Mouse (Mus musculus): ENCODE data around the gene D6Wsu163e.

D6Wsu163e gene

DNA sequence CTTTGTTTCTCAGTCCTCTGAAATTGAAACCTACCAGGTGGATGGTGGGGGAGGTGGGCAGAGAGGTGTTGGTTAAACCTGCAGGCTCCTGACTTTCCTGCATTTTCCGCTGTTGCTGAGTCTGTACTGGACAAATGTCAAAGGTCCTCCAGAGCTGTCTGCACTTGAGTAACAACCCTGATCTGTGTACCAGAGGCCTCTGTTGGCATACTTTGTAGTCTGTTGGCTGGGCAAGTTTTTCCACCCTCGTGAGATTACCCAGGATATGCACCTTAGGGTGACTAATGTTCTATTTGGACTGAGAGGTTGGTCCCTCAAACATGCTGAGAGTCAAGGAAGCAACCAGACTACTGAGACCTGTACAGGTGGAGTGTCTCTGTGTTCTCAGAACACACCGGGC, 66.8 kb downstream of the D6Wsu163e start:
- no peak for DNase-seq

GRCm38 (mm10) chr6:127010021-127010420, 70.3 kb downstream of the D6Wsu163e start:
- DNase-seq, result no peak

- DNase-seq, result no peak
Observed at GRCm38 (mm10) chr6:127011947-127012535, 72.3 kb downstream of the D6Wsu163e start.

- DNase-seq, result no peak
Observed at GRCm38 (mm10) chr6:127014906-127015770, 75.4 kb downstream of the D6Wsu163e start, which contains the start of gene Fgf6. Gene Fgf6 (plus strand): TSS chr6:127015586.

- DNase-seq, result no peak
Observed at GRCm38 (mm10) chr6:127019254-127019653, 79.5 kb downstream of the D6Wsu163e start.

DNA sequence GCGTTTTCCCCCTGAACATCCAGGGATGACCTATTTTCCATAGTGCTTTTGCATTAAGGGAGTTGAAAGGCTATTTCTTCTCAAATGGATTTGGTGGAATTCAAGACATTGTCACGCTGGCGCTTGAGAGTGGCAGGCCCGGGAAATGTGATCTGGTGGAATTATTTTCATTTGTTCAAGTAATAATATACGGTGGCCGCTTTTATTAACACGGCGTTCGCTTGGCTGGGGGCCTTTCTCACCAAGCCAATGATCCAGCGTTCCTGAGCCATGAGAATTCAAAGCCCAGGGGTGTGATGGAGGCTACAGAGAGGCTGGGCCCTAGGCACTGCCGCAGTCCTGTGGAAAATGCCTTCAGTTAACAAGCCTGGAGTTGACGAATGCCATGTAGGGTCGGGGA, 80.7 kb downstream of the D6Wsu163e start:
- no peak for DNase-seq

DNA sequence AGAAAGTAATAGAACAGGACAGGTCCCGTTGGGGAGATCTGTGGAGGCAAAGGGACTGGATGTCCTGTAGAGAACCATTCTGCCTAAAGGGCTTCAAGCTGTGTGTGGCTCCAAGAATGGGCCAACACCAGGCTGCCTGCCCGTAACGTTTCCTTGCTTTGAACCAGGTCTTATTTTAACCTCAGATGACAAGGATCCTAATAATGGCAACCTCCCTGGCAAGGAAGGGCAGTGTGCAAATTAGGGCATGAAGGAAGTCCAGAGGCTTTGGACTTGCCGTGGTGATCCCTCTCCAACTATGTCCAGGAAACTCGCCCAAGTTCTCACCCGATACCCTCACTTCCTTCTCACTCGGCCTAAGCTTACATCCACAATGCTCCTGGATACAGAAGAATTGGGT, 85.1 kb downstream of the D6Wsu163e start:
- DNase-seq, result no peak

All from right cerebral cortex, postnatal 14 days (tissue).